ENCODE assay signal across 19 mouse cellular contexts in the genomic region with DNA sequence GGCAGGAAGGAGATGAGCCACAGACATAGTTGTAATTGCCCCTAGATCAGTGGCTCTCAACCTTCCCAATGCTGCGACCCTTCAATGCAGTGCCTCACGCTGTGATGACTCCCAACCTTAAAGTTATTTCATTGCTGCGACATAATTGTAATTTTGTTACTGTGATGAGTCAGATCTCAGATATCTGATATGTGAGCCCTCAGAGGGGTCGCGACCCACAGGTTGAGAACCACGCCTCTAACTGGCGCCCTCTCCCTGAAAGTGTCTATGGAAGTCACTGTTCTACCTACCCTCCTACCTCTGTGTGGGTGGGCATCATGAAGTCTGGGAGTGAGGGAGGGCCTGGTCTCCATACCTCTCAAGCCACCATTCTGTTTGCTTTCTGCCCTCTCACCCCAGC. TPM values are rescaled to one million over a fixed set of nuclear protein-coding genes. Genes with fewer than 3 reads are reported as not detected.
"Had no signal": no experiment of that assay in that cellular context is flagged by ENCODE, and none has a peak within 500 bp of the region (broad histone marks: within the 10 kb centered on the region; RNA-seq: fewer than 3 reads in every experiment).

No protein-coding gene starts in this region.

- H3K36me3 ChIP-seq: lung, embryonic 15.5 days had no signal

- H3K4me1 ChIP-seq: lung, embryonic 15.5 days; midbrain, embryonic 12.5 days; midbrain, embryonic 15.5 days; neural tube, embryonic 12.5 days had no signal

- H3K9ac ChIP-seq: liver, embryonic 14.5 days; lung, embryonic 15.5 days; midbrain, embryonic 12.5 days; midbrain, embryonic 15.5 days; neural tube, embryonic 12.5 days had no signal

- H3K9me3 ChIP-seq: lung, embryonic 15.5 days; midbrain, embryonic 12.5 days; midbrain, embryonic 15.5 days; neural tube, embryonic 12.5 days had no signal

- H3K4me3 ChIP-seq: left cerebral cortex, adult 2 months; lung, embryonic 15.5 days; midbrain, embryonic 12.5 days; midbrain, embryonic 15.5 days; neural tube, embryonic 12.5 days had no signal

- ATAC-seq: intestine, postnatal 0 days; midbrain, embryonic 15.5 days had no signal

- H3K27ac ChIP-seq: kidney, postnatal 0 days; left cerebral cortex, adult 2 months; liver, embryonic 14.5 days; lung, embryonic 15.5 days; midbrain, embryonic 12.5 days; midbrain, embryonic 15.5 days; neural tube, embryonic 12.5 days had no signal

- H3K27me3 ChIP-seq: lung, embryonic 15.5 days; midbrain, embryonic 12.5 days; midbrain, embryonic 15.5 days; neural tube, embryonic 12.5 days had no signal

- DNase-seq: kidney, adult 2 months; kidney, postnatal 25 days; layer of hippocampus, postnatal 36 days; lung, adult 18-20 months; lung, postnatal 10 days; lung, postnatal 36 days; retina, postnatal 1 day; right cerebral cortex, postnatal 25 days; thymus, adult 18-20 months; thymus, postnatal 36 days had no signal

- H3K4me2 ChIP-seq: lung, embryonic 15.5 days; midbrain, embryonic 12.5 days; midbrain, embryonic 15.5 days; neural tube, embryonic 12.5 days had no signal

RNA-seq across cellular contexts. Expression of gene Syngr1, which starts 23.3 kb away (rescaled TPM):
- total RNA-seq: neutrophil, adult 5-6 weeks had no signal
